Mouse (Mus musculus): ENCODE results near the gene Tbc1d10b.

Gene Tbc1d10b

DNA sequence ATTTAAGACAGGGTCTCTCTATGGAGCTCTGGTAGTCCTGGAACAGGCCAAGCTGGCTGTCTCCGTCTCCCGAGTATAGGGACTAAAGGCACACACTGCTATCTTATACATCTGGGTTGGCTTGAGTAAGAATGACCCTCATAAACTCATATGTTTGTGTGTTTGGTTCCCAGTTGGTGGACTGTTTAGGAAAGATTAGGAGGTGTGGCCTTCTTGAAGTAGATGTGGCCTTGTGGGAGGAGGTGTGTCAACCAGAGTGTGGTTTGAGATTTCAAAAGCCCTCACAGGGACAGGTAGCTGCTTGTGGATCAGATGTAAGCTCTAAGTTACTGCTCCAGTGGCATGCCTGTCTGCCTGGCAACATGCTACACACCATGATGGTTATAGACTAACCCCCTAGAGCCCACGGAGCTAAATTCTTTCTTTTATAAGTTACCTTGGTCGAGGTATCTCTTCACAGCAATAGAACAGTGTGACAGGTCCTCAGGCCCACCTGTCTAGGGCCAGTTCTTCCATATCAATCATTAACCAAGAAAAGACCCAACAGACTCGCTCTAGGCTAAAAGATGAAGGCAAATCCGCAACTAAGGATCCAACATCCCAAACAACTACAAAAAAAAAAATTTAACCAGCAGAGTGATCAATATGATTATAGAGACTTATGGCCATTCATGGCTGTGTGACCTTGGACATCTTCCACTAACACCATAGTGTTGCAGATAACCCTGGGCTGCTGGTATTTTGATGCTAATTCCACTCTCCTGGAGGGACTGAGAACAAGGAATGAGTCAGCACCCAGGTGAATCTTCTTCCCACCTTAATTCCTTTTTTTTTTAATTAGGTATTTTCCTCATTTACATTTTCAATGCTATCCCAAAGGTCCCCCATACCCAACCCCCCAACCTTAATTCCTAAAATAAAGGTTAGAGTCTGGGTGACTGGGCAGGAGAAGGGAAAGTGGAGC, 15.5 kb upstream of the Tbc1d10b start:
- DNase-seq: no peak

DNA sequence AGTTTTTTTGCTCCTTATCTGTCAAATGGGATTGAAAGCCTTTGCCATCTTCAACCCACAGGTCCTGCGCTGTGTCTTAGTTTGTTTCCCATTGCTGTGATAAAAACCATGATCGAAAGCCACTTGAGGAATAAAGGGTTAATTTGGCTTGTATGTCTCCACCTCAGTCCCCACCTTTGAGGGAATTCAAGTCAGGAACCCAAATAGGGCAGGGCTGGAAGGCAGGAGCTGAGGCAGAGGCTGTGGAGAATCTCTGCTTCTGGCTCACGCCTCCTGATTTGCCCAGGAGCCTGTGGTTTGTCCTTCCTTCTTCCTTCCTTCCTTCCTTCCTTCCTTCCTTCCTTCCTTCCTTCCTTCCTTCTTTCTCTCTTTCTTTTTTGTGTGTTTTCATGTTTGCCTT, 14.8 kb upstream of the Tbc1d10b start:
- no peak for DNase-seq

DNA sequence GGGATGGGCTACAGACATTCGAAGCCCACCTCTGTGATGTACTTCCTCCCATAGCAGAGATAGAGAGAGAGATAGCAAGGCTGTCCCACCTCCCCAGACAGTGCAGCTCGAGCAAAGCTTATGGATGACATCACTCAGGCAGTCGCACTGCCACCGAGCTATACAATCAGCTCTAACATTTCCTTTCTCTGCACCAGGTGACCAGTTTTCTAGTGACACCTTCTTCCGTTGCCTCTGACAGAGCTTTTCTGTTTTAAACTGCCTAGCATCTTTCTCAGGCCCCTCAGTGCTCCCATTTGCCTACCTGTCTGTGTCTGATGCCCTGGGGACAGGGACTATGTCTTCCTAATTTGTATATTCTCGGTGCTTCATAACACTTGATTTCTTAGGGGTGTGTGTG, 12.2 kb upstream of the Tbc1d10b start:
- DNase-seq: peak; percentile 56

DNA sequence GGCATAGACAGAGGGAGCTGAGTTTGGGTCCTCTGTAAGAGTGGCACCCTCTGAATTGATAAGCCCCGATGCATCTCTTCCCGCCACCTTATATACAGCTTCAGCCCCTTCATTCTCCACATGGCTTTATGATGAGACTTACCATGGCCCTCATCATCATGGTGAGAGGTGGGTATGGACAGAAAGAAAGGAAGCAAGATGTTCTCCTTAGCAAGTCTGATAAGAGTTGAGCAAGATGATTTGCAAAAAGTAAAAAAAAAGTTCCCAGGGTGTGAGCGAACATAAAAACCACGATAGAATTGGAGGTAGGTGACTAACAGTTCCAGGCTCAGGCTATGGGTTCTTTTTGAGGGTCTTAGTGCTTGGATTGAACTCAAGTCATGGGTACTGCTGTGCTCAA, 10.4 kb upstream of the Tbc1d10b start:
- DNase-seq: no peak

DNA sequence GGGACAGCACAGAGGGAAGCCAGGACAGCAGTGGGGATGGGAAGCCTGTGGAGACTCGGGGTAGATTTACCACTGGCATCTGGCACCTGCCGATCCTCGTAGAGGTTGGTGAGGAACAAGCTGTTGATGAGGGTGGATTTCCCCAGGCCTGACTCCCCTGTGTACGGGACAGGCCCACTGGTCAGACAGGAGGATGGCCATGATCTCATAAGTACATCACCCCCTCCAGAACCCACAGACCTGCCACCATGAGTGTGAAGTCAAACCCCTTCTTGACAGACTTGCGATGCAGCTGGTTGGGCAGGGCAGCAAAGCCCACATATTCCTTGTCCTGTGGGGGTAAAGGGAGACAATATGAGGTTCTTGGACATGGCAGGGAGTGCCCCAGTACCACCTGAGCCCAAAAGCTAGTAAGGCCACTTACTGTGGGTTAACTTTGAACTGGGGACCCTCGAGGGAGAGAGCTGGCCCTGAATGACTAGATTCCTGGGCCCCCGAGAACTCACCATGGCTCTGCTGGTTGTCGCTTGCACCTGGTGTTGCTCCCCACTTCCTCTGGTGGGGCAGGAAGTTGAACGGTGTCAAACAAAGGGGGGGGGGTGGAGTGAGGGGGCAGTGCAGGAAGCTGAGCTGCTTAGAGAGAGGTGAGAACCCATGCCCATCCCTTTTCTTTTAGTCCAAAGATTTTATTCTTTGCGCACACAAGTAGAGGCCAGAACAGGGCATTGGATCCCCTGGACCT, 9.8 kb upstream of the Tbc1d10b start:
- peak; percentile 88 for DNase-seq

DNA sequence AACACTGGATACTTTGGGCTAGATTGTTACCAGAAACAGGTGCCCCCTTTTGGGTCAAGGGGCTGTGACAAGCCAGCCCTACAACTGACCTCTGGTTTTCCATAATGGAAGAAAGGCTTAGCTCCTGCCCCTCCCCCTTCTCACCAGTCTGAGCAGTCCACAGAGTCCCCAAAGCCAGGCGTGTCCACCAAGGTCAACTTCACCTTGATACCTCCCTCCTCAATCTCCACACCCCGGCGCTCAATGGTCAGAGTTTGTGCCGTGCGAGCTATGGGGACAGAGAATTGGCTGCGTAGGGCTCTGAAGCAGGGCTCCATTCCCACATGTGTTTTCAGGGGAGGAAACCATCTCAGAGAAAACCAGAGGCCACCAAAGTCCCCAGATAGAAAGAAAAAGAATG, 9.2 kb upstream of the Tbc1d10b start:
- peak; percentile 35 for DNase-seq

DNA sequence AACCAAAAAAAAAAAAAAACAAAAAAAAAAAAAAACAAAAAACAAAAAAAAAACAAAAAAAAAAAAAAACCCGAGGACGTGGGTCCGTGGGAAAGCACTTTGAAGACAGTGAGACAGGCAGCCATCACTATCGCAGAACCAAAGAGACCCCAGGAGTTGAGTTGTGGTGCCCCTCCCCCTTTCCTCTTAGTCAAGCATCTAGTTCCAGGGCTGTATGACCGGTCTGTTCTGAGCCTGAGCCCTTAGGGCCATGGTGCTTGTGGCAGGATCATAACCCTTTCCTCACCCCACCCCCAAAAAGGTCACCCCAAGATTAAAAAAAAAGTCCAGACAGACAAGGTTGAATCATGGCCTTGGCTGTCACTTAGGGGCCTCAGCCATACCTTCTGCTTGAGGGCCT, 8.0 kb upstream of the Tbc1d10b start:
- DNase-seq: peak; percentile 23

DNA sequence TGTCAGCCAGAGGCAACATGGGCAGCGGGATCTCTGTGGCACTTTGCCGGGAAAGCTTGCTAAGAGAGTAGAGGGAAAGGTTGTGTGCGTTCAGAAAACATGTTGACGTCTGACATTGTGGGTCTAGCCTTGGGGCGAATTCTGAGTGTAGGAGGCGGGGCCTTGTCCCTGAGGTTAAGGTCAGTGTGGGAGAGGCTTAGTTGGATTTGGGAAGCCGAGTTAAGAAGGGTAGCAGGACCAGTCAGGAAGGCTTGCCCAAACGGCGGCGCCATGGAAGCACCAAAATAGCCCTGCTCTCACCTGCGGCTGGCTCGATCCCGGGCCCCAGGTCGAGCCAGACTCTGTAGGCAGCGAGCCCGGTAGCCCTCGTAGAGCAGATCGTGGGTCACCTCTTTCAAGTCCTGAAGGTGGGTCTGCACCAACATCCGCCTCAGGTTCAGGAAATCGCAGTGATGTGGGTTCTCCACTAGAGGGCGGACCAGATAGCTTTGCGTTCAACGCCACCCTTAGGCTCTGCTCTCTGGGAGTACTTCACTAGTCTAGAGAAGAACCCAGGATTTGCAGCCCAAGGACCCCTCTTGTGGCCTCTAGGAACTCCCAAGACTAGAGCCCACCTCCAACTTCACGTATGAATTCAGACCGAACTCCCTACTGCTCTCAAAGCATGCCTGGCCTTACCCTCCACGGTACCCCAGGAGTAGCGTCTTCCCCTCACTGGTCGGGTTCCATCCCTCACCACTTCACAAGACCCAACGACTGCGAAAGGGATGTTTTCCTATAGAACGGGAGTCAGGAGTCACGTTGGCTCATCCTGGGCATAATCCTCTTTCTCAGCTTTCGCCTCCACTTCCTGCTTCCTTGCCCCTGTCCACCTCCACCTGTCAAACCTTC, 7.0 kb upstream of the Tbc1d10b start:
- peak; percentile 86 for DNase-seq

DNA sequence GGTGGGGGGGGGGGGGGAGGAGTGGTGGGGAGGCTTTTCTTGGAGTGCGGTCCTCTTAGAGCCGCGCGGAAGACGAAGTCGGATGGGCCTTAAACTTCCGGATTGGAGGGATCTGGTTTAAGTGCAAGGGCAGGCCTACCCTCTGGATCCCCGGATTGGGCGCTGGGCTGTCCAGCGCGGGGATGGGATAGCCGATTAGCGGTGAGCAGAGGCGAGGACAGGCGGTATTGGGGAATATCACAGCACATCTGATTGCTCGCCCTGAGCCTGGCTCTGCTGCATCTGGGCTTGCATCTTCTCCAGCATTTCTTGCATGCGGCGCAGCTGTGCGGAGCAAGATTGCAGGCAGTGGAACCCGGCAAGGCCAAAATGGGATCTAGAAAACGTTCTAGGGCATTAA, 6.3 kb upstream of the Tbc1d10b start:
- DNase-seq: peak; percentile 27

DNA sequence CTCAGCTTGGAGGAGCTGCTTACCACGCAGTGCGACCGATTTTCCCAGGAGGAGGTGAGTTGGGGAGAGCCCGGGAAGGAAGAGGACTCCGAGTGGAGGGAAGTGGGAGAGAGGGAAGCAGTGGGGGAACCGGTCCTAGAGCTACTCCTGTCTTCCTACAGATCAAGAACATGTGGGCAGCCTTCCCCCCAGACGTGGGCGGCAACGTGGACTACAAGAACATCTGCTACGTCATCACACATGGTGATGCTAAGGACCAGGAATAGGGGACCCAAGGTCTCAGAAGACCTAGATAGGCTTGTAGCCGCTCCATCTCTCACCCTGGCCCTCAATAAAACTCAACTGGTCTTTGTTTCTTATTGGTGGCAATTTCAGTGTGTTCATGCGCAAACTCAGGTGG, 5.7 kb upstream of the Tbc1d10b start:
- DNase-seq: no peak

DNA sequence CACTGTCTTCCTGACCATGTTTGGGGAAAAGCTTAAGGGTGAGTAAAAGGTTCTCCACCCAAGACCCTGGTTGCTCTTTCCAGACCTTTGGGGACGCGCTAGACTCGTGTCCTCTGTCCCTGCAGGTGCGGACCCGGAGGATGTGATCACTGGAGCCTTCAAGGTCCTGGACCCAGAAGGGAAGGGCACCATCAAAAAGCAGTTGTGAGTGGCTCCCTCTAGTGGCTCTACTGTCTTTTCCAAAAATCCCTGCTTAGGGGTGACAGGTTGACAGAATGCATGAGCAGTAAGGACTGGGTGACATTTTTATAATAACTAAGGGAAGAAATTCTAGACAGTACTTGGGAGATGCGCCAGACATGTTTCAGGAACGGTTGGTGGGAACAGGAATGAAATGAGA, 5.2 kb upstream of the Tbc1d10b start:
- DNase-seq: peak; percentile 66

DNA sequence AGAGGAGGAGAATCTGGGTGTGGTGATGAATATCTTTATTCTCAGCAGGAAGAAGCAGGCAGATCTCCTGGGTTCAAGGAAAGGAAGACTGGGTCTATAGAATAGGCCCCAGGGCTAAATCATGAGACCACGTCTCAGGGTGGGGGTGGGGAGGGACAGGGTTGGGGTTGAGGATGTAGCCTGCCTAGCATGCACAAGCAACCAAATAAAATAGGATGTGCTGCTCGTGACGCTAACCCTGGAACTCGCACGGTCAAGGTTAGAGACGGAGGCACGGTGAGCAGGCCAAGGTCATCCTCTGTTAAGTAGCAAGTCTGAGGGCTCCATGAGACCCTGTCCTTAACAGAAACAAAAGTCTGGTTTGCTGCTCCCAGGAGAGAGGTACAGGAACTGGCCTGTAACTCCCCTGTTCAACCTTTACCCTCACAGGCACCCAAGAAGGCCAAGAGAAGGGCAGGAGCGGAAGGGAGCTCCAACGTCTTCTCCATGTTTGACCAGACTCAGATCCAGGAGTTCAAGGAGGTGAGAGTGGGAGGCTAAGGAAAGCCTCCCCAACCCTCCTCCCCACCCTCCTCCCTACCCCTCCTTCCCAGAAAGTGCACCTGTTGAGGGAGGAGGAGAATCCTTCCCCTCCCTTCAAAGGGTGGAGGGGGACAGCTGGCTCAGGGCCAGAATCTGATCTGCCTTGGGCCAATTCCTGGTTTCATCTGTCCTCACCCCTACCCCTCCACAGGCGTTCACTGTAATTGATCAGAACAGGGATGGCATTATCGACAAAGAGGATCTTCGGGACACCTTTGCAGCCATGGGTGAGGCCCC, 4.4 kb upstream of the Tbc1d10b start:
- DNase-seq: no peak

DNA sequence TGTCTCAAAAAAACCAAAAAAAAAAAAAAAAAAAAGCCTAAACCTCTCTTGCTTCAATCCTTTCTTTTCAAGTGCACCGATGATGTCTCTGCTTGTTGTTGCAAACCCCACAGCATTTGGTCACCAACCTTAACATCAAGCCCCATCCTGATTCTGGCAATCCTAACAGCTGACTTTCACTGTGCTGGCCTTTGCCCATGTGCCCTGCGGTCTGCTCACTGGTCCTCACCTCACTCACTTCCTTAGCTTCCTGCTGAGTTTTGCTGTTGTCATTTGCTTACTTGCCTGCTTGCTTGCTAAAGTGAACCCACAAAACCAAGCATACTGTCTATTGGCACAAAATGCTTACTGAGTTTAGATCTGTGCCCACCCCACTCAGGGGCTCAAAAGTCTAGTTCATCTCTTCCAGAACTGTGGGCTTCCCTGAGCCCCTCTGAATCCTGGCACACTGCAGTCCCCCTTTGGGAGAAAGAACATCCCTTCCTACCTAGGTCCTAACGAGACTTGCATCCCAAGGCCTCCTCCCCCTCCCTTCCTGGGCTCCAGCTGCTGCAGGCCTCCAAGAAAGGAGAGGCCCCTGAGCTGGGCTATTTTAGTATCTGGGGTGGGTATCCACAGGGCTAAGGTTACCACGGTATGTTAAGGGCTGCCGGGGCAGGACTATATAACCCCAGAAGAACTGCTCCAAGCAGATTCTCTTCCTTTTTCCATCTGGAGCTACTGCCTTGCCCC, 2.9 kb upstream of the Tbc1d10b start:
- DNase-seq: no peak

DNA sequence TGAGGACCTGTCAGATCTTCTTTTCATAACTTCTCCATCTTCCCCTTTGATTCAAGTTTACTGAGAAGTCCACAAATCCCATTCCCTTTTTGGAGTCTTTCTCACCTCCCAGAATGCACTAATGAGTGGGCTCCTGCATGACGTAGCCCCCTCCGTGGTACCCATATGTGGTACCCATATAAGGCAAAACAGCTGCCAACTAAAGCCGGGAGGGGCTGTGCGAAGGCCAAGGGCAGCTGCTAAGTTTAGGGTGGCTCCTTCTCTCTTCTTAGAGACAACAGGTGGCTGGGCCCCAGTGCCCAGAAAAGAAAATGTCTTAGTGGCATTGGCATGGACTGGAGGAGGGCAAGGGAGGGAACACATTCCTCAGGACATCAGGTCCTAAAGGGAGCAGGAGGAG, 2.0 kb upstream of the Tbc1d10b start:
- peak; percentile 64 for DNase-seq

DNA sequence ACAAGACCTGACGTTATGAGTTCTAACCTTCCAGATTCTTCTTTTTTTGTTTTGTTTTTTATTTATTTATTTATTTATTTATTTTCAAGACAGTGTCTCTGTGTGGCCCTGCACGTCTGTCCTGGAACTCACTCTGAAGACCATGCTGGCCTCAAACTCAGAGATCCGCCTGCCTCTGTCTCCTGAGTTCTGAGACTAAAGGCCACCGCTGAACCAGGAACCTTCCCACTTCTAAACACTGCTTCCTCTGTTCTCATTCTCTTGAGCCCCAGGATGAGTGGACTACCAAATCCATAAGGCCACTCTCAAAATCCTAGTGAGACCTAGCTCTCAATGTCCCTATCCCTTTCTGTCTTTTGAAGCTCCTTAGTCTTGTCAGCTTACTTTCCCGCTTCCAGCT, 1.6 kb upstream of the Tbc1d10b start:
- DNase-seq: no peak

DNA sequence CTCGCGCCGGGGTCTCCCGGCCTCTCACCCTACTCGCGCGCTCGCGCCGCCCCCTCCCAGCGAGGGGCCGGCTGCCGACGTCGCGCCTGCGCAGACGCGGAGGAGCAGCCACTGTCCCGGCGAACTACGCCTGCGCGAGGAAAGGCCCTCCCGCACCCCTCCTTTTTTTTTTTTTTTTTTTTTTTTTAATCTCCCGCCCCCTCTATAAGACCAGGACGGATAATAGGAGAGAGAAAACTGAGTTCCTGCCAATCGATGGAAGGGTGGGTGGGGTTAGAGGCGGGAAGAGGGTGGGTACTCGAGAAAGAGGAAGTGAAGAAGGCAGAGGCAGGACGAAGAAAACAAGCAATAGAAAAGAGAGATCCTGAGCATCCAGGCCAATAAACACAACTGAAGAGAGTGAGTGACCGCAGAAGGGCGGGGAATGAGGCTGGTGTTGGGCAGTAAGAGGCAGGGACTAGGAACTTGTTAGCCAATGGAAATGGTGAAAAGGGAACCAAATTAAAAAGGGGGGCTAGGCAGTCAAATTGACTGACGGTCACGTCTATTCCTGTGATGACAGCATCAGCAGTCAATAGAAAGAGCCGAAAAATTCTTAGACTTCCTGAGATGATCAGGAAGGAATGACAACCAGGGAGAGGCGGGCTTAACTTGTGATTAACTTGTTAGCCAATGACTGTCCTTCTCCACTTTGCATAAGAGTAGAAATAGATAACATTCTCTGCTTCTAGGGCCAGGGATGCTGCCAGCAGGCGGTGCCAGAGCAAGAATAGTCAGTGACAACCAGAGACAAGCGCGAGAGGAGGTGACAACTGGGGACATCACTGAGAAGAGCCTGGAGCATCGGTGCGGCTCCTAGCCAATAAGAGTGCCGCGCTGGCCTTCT, 528 bp upstream of the Tbc1d10b start, which contains the start of gene Mylpf:
Mylpf (plus strand) TSS at position 338 of the 886 bp plus-strand sequence.
- peak; percentile 97 for DNase-seq

DNA sequence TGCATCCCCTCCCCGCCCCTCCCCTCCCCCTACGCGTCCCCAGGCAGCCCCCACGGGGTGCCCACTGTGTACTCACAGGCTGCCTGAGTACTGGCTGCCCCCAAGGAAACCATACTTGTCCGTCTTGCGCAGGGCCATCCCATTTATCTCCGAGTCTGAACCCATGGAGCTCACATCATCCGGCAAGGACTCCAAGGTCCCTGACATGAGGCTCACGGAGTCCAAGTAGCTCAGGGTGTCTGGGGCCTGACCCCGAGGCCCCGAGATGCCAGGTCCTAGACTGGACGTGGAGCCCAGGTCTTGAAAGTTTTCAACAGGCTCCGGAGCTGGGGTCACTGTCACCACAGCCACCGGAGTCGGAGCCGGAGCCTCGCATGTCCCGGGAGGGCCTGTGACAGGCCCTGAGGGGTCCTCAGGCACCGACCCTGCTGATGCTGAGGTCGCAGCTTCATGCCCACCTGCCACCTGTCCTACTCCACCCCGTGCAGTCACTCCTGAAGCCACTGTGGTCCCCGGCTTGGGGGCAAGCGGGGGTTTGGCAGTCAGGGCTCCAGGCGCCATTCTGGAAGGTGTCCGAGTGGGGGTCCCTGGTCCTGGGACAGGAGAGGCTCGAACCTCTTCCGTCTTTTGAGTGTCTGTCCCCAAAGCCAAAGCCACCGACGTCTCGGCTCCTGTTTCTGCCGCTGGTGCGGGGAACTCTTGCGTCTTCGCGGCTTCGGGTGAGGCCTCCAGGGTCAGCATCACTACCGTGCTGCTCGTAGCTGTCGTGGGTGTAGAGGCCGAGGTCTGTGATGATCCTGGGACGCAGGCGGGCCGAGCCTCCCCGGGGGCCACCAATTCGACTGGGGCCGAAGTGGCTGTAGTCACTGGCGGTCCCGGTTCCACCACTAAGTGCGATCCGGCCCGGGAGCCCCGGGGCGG, 634 bp downstream of the Tbc1d10b start:
- no peak for DNase-seq

DNA sequence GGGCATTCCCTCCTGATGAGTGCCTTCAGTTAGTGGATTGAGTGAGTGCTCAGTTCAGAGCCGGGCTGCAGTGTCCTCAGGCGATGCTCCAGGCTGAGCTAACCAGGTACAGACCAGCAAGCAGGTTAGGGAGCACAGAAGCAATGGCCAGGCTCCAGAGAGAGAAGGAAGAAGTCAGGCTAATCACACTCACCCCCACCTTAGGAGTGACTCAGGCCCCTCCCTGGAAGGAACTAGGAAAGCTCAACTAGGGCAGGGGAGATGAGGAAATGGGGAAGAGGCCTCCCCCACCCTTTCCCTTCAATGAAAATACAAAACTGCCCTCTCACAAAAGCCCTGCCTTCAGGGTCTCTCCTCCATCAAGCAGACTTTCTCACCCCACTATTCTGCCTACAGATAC, 1.7 kb downstream of the Tbc1d10b start:
- DNase-seq: no peak

DNA sequence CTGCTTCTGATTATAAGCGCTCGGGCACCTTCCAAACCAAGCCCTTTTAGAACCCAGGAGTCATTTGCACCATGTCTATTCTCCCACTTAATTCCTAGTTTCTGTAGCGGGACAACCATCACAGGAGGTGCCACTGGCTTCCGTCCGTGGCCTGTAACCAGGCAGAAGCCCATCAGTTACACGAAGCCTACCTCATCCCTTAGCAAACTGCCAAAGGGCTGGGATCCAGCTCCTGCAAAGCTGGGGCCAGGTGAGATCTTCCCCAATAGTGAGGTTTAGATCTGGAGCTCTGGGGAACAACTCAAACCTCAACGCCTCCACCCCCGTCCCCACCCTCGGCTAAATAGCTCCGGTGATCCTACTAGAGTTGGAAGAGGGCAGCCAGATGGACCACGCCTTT, 11.8 kb downstream of the Tbc1d10b start:
- DNase-seq: no peak

Data from thymus, postnatal 14 days (tissue).